ENCODE assay signal across 16 mouse cellular contexts in genomic region chr4:49479035-49479434, GRCm38 (mm10). TPM values are rescaled to one million over a fixed set of nuclear protein-coding genes. Genes with fewer than 3 reads are reported as not detected.
A peak's percentile ranks its signal among the peaks of the same experiment; 100 is the strongest.
DNase-seq lines count a peak whose midpoint lies in the region; ATAC-seq and TF ChIP-seq lines count a peak whose summit lies in the region.
"Not testable (repeated sequence)": the region's sequence is repeated elsewhere in the genome, so short reads cannot be mapped to it uniquely, and the experiment has no call there.
"Had no signal": no experiment of that assay in that cellular context is flagged by ENCODE, and none has a peak within 500 bp of the region (broad histone marks: within the 10 kb centered on the region; RNA-seq: fewer than 3 reads in every experiment).

No protein-coding gene starts in this region.

- not testable (repeated sequence) for H3K27me3 ChIP-seq in heart, embryonic 15.5 days; intestine, postnatal 0 days (replicated peaks; ENCODE audit: control insufficient read depth, insufficient read depth, low read length); liver, embryonic 13.5 days; liver, postnatal 0 days (ENCODE audit: insufficient read depth, low read length); midbrain, embryonic 11.5 days (ENCODE audit: control insufficient read depth, insufficient read depth, low read length); stomach, embryonic 16.5 days (ENCODE audit: control insufficient read depth, insufficient read depth, low read length)

- TF ChIP-seq CTCF in intestine, postnatal 0 days (IDR thresholded peaks at IDR 0.05; ENCODE audit: low read depth); liver, postnatal 0 days (IDR thresholded peaks at IDR 0.05; ENCODE audit: low read depth): not testable (repeated sequence)

- 49% methylated on average over 2 of the region's 2 CpGs for WGBS in heart, embryonic 15.5 days
- WGBS in intestine, postnatal 0 days, result 18% methylated on average over 2 of the region's 2 CpGs
- 20% methylated on average over 2 of the region's 2 CpGs for WGBS in liver, embryonic 13.5 days (ENCODE audit: insufficient replicate concordance)
- WGBS in liver, postnatal 0 days (ENCODE audit: insufficient replicate concordance), result 26% methylated on average over 2 of the region's 2 CpGs
- WGBS in midbrain, embryonic 11.5 days, result 15% methylated on average over 2 of the region's 2 CpGs
- WGBS in stomach, embryonic 16.5 days, result 25% methylated on average over 2 of the region's 2 CpGs

- not testable (repeated sequence) for H3K9ac ChIP-seq in heart, embryonic 15.5 days; liver, postnatal 0 days (replicated peaks); midbrain, embryonic 11.5 days (ENCODE audit: low read length); stomach, embryonic 16.5 days (ENCODE audit: low read length)
- peak overlapping the region; percentile 17; the same call in 1 of the 2 replicates for H3K9ac ChIP-seq in intestine, postnatal 0 days (ENCODE audit: low read depth, low read length)
- H3K9ac ChIP-seq in liver, embryonic 13.5 days, result peak overlapping the region; percentile 12; the same call in 1 of the 2 replicates

- H3K36me3 ChIP-seq in heart, embryonic 15.5 days; intestine, postnatal 0 days (ENCODE audit: control insufficient read depth, insufficient read depth); liver, embryonic 13.5 days; liver, postnatal 0 days (replicated peaks; ENCODE audit: insufficient read depth, low read length); midbrain, embryonic 11.5 days (ENCODE audit: control insufficient read depth, insufficient read depth, low read length); stomach, embryonic 16.5 days (ENCODE audit: control insufficient read depth, insufficient read depth, low read length): not testable (repeated sequence)

- not testable (repeated sequence) for TF ChIP-seq EP300 in liver, postnatal 0 days (IDR thresholded peaks at IDR 0.05; ENCODE audit: low read depth)

- H3K4me2 ChIP-seq in heart, embryonic 15.5 days, result peak overlapping the region; percentile 58; the same call in 1 of the 2 replicates
- H3K4me2 ChIP-seq in intestine, postnatal 0 days (replicated peaks; ENCODE audit: low read depth), result peak overlapping the region; percentile 64
- H3K4me2 ChIP-seq in liver, embryonic 13.5 days, result peak overlapping the region; percentile 69
- H3K4me2 ChIP-seq in liver, postnatal 0 days (ENCODE audit: low read depth, low read length), result peak overlapping the region; percentile 66; the same call in 1 of the 2 replicates
- not testable (repeated sequence) for H3K4me2 ChIP-seq in midbrain, embryonic 11.5 days
- H3K4me2 ChIP-seq in stomach, embryonic 16.5 days (ENCODE audit: low read depth, low read length), result 0 out of 2 replicates have a peak overlapping the region, but pooled peaks have one; percentile 10

- not testable (repeated sequence) for H3K9me3 ChIP-seq in heart, embryonic 15.5 days (replicated peaks); intestine, postnatal 0 days (ENCODE audit: control insufficient read depth); liver, embryonic 13.5 days (replicated peaks); liver, postnatal 0 days (ENCODE audit: low read length); midbrain, embryonic 11.5 days (ENCODE audit: control insufficient read depth, low read length); stomach, embryonic 16.5 days (replicated peaks; ENCODE audit: control insufficient read depth, low read length)

- not testable (repeated sequence) for H3K27ac ChIP-seq in heart, embryonic 15.5 days; intestine, postnatal 0 days (ENCODE audit: low read depth, low read length); midbrain, embryonic 11.5 days (ENCODE audit: low read depth, low read length); stomach, embryonic 16.5 days (ENCODE audit: low read length)
- peak overlapping the region; percentile 88 for H3K27ac ChIP-seq in liver, embryonic 13.5 days
- H3K27ac ChIP-seq in liver, postnatal 0 days (ENCODE audit: low read depth), result peak overlapping the region; percentile 23; the same call in 1 of the 2 replicates

- not testable (repeated sequence) for ATAC-seq in heart, embryonic 15.5 days (replicated peaks; ENCODE audit: insufficient number of reproducible peaks, insufficient read depth, low FRiP score, low read depth); intestine, postnatal 0 days; liver, embryonic 13.5 days (ENCODE audit: low read depth); liver, postnatal 0 days; midbrain, embryonic 11.5 days (ENCODE audit: low FRiP score); stomach, embryonic 16.5 days (ENCODE audit: insufficient read depth, low FRiP score)

- DNase-seq in ZHBTc4 (ENCODE audit: low read depth, low spot score), result peak; percentile 46
- not testable (repeated sequence) for DNase-seq in liver, embryonic 13.5 days; liver, postnatal 0 days
- peak; percentile 81 for DNase-seq in midbrain, embryonic 11.5 days (ENCODE audit: low spot score, missing footprints)

- not testable (repeated sequence) for H3K4me1 ChIP-seq in heart, embryonic 15.5 days (replicated peaks); intestine, postnatal 0 days (replicated peaks; ENCODE audit: control insufficient read depth, insufficient read depth, low read length); midbrain, embryonic 11.5 days (ENCODE audit: control insufficient read depth, insufficient read depth, low read length); stomach, embryonic 16.5 days (ENCODE audit: control insufficient read depth, insufficient read depth, low read length)
- peaks cover 73% of the 10 kb centered on the region for H3K4me1 ChIP-seq in liver, embryonic 13.5 days (replicated peaks)
- H3K4me1 ChIP-seq in liver, postnatal 0 days (ENCODE audit: insufficient read depth), result peaks cover 19% of the 10 kb centered on the region

- H3K4me3 ChIP-seq in heart, embryonic 15.5 days; liver, embryonic 13.5 days (replicated peaks); liver, postnatal 0 days (ENCODE audit: low read depth, low read length); midbrain, embryonic 11.5 days (ENCODE audit: low read depth, low read length); stomach, embryonic 16.5 days (replicated peaks; ENCODE audit: low read length): not testable (repeated sequence)
- H3K4me3 ChIP-seq in intestine, postnatal 0 days (ENCODE audit: low read depth, low read length), result peak overlapping the region; percentile 22; the same call in 1 of the 2 replicates

RNA-seq across cellular contexts. Expression of gene Acnat1, which starts 5.3 kb away (rescaled TPM):
- not detected in 2 replicates for polyA plus RNA-seq in heart, embryonic 15.5 days (2015; fragmentation: Nextera tagmentation; extraction: Ambion mirVana)
- 8.4 and 10.6 TPM in 2 replicates for polyA plus RNA-seq in intestine, postnatal 0 days (2015; fragmentation: Nextera tagmentation; extraction: Ambion mirVana)
- polyA plus RNA-seq in liver, embryonic 13.5 days (2015; fragmentation: Nextera tagmentation; extraction: Ambion mirVana), result 0.24 and 0.52 TPM in 2 replicates
- polyA plus RNA-seq in liver, postnatal 0 days (2015; fragmentation: Nextera tagmentation; extraction: Ambion mirVana), result 3.5 and 4.4 TPM in 2 replicates
- not detected in 2 replicates for polyA plus RNA-seq in midbrain, embryonic 11.5 days (2014; fragmentation: Nextera tagmentation; extraction: Ambion mirVana)
- polyA plus RNA-seq in stomach, embryonic 16.5 days (2015; fragmentation: Nextera tagmentation; extraction: Ambion mirVana), result 2.4 TPM in 2 replicates
- polyA plus RNA-seq: erythroblast, embryonic 14.5 days; forebrain, embryonic 10.5 days; forebrain, embryonic 14.5 days; G1E; heart, embryonic 12.5 days; hindbrain, embryonic 12.5 days; hindbrain, embryonic 16.5 days had no signal

RNA-seq across cellular contexts. Expression of gene Baat, which starts 27.3 kb away (rescaled TPM):
- polyA plus RNA-seq in heart, embryonic 15.5 days (2015; fragmentation: Nextera tagmentation; extraction: Ambion mirVana), result not detected in 2 replicates
- 0.52 and 0.64 TPM in 2 replicates for polyA plus RNA-seq in intestine, postnatal 0 days (2015; fragmentation: Nextera tagmentation; extraction: Ambion mirVana)
- polyA plus RNA-seq in liver, embryonic 13.5 days (2015; fragmentation: Nextera tagmentation; extraction: Ambion mirVana), result 0.32 and 0.43 TPM in 2 replicates
- polyA plus RNA-seq in liver, postnatal 0 days (2015; fragmentation: Nextera tagmentation; extraction: Ambion mirVana), result 16.6 and 18.2 TPM in 2 replicates
- 0.08 and 0.42 TPM in 2 replicates for polyA plus RNA-seq in midbrain, embryonic 11.5 days (2014; fragmentation: Nextera tagmentation; extraction: Ambion mirVana)
- 0.06 and 0.36 TPM in 2 replicates for polyA plus RNA-seq in stomach, embryonic 16.5 days (2015; fragmentation: Nextera tagmentation; extraction: Ambion mirVana)
- polyA plus RNA-seq: adrenal gland, adult 2 months; embryonic facial prominence, embryonic 15.5 days; erythroblast, embryonic 14.5 days; forebrain, embryonic 14.5 days; G1E; heart, embryonic 12.5 days; hindbrain, embryonic 16.5 days had no signal

RNA-seq across cellular contexts. Expression of gene Mrpl50, which starts 41.9 kb away (rescaled TPM):
- 52.9 and 61.3 TPM in 2 replicates for polyA plus RNA-seq in heart, embryonic 15.5 days (2015; fragmentation: Nextera tagmentation; extraction: Ambion mirVana)
- polyA plus RNA-seq in intestine, postnatal 0 days (2015; fragmentation: Nextera tagmentation; extraction: Ambion mirVana), result 46.0 and 46.3 TPM in 2 replicates
- polyA plus RNA-seq in liver, embryonic 13.5 days (2015; fragmentation: Nextera tagmentation; extraction: Ambion mirVana), result 57.8 and 74.2 TPM in 2 replicates
- polyA plus RNA-seq in liver, postnatal 0 days (2015; fragmentation: Nextera tagmentation; extraction: Ambion mirVana), result 64.3 and 66.1 TPM in 2 replicates
- polyA plus RNA-seq in midbrain, embryonic 11.5 days (2014; fragmentation: Nextera tagmentation; extraction: Ambion mirVana), result 97.8 and 108 TPM in 2 replicates
- polyA plus RNA-seq in stomach, embryonic 16.5 days (2015; fragmentation: Nextera tagmentation; extraction: Ambion mirVana), result 86.3 and 87.7 TPM in 2 replicates

RNA-seq across cellular contexts. Expression of gene Zfp189, which starts 41.9 kb away (rescaled TPM):
- polyA plus RNA-seq in heart, embryonic 15.5 days (2015; fragmentation: Nextera tagmentation; extraction: Ambion mirVana), result 5.6 and 7.2 TPM in 2 replicates
- 2.0 and 2.4 TPM in 2 replicates for polyA plus RNA-seq in intestine, postnatal 0 days (2015; fragmentation: Nextera tagmentation; extraction: Ambion mirVana)
- polyA plus RNA-seq in liver, embryonic 13.5 days (2015; fragmentation: Nextera tagmentation; extraction: Ambion mirVana), result 3.0 and 4.2 TPM in 2 replicates
- polyA plus RNA-seq in liver, postnatal 0 days (2015; fragmentation: Nextera tagmentation; extraction: Ambion mirVana), result 2.2 and 2.5 TPM in 2 replicates
- polyA plus RNA-seq in midbrain, embryonic 11.5 days (2014; fragmentation: Nextera tagmentation; extraction: Ambion mirVana), result 14.3 and 16.0 TPM in 2 replicates
- 5.8 and 6.0 TPM in 2 replicates for polyA plus RNA-seq in stomach, embryonic 16.5 days (2015; fragmentation: Nextera tagmentation; extraction: Ambion mirVana)
- polyA plus RNA-seq: erythroblast, embryonic 14.5 days had no signal

Comparison
In these comparisons a context has a peak if more than half of its experiments do, and no peak if none do; other contexts are left out.
1. RNA of gene Baat, which starts 27.3 kb away (polyA plus RNA-seq): 16.6 to 18.2 TPM in liver, postnatal 0 days; 0.52 to 0.64 TPM in intestine, postnatal 0 days, 0.32 to 0.43 TPM in liver, embryonic 13.5 days, 0.08 to 0.42 TPM in midbrain, embryonic 11.5 days, 0.06 to 0.36 TPM in stomach, embryonic 16.5 days and not detected in heart, embryonic 15.5 days; every median in the first group is over 10 times any median in the second.